Mouse (Mus musculus) heart, embryonic 10.5 days (tissue): Measurements from ENCODE around the gene Ccr4. TPM values are rescaled to one million over a fixed set of nuclear protein-coding genes. Genes with fewer than 3 reads are reported as not detected.

Experiments used
- DNase-seq: peaks from one replicate; pipeline ENCODE4 v3.0.0-alpha.2; 2017; ENCODE audit warnings: low spot score
- H3K27ac ChIP-seq: fragments of 300-500 bp; sonication (generic); 2 replicates; pipeline ENCODE4 v1.5.1; 2016; ENCODE audit warnings: mild to moderate bottlenecking
- H3K27me3 ChIP-seq: fragments of 300-500 bp; sonication (generic); 2 replicates; pipeline ENCODE4 v1.6.1; 2016; ENCODE audit warnings: mild to moderate bottlenecking; ENCODE audit not compliant: poor library complexity, insufficient read depth, severe bottlenecking
- H3K36me3 ChIP-seq: fragments of 300-500 bp; sonication (generic); 2 replicates; pipeline ENCODE4 v1.6.1; 2016; ENCODE audit warnings: mild to moderate bottlenecking, moderate library complexity
- H3K4me1 ChIP-seq: fragments of 300-500 bp; sonication (generic); 2 replicates; pipeline ENCODE4 v1.6.1; 2016; ENCODE audit warnings: mild to moderate bottlenecking
- H3K4me3 ChIP-seq: fragments of 300-500 bp; sonication (generic); 2 replicates; pipeline ENCODE4 v1.5.1; 2016; ENCODE audit warnings: mild to moderate bottlenecking, moderate library complexity
- H3K9me3 ChIP-seq: fragments of 300-500 bp; sonication (generic); 2 replicates; pipeline ENCODE4 v1.6.1; 2016; ENCODE audit warnings: mild to moderate bottlenecking, moderate library complexity
- WGBS: fragments of 180-500 bp; shearing (Covaris S2); methylation state at CpG from one replicate; pipeline ENCODE4 v1.1.7; 2016; 5-methylcytosine and 5-hydroxymethylcytosine counted together
- polyA plus RNA-seq: library from polyadenylated mRNA; unstranded; fragments of >200 nt; fragmentation: Nextera tagmentation; extraction: Ambion mirVana; gene quantifications from 2 replicates; pipeline ENCODE4 v1.2.1, GENCODE M21; 2016

Gene Ccr4
- polyA plus RNA-seq, result not detected in 2 replicates

GRCm38 (mm10) chr9:114504816-114505215 lies at the start of gene Ccr4:
Gene Ccr4 (minus strand): TSS chr9:114504916.
- WGBS, result 91% methylated on average over 9 of the region's 9 CpGs
- H3K27me3 ChIP-seq, result no peaks in the 10 kb centered on the region
- H3K36me3 ChIP-seq, result peaks cover 29% of the 10 kb centered on the region
- DNase-seq, result no peak
- H3K27ac ChIP-seq, result no peak within 1 kb of the TSS
- H3K4me3 ChIP-seq, result no peak within 1 kb of the TSS
- peaks cover 12% of the 10 kb centered on the region for H3K4me1 ChIP-seq
- H3K9me3 ChIP-seq, result no peaks in the 10 kb centered on the region

GRCm38 (mm10) chr9:114553828-114554227 lies 49.1 kb upstream of the Ccr4 start:
- DNase-seq, result no peak
- Histone ChIP-seq H3K4me1 (peaks cover 73% of the 10 kb centered on the region), H3K27ac (peak overlapping the region; percentile 43; the same call in 1 of the 2 replicates), H3K36me3 (no peaks in the 10 kb centered on the region), H3K9me3 (no peaks in the 10 kb centered on the region), H3K4me3 (no peak overlapping the region), H3K27me3 (no peaks in the 10 kb centered on the region)

- Histone ChIP-seq H3K36me3 (no peaks in the 10 kb centered on the region), H3K27me3 (no peaks in the 10 kb centered on the region), H3K9me3 (no peaks in the 10 kb centered on the region), H3K27ac (peak overlapping the region; percentile 59), H3K4me1 (peaks cover 80% of the 10 kb centered on the region), H3K4me3 (no peak overlapping the region)
- no peak for DNase-seq
- 22% methylated on average over 6 of the region's 6 CpGs for WGBS
Observed at GRCm38 (mm10) chr9:114550033-114550432, 45.3 kb upstream of the Ccr4 start.

GRCm38 (mm10) chr9:114549117-114549516 lies 44.4 kb upstream of the Ccr4 start:
- DNase-seq, result no peak
- Histone ChIP-seq H3K4me3 (no peak overlapping the region), H3K9me3 (no peaks in the 10 kb centered on the region), H3K27ac (peak overlapping the region; percentile 42; the same call in 1 of the 2 replicates), H3K4me1 (peaks cover 80% of the 10 kb centered on the region), H3K27me3 (no peaks in the 10 kb centered on the region), H3K36me3 (no peaks in the 10 kb centered on the region)
- WGBS, result 41% methylated on average over 5 of the region's 5 CpGs

- WGBS, result 44% methylated on average over 4 of the region's 4 CpGs
- no peaks in the 10 kb centered on the region for H3K9me3 ChIP-seq
- H3K4me3 ChIP-seq, result no peak overlapping the region
- no peaks in the 10 kb centered on the region for H3K27me3 ChIP-seq
- H3K36me3 ChIP-seq, result no peaks in the 10 kb centered on the region
- no peak for DNase-seq
- peak overlapping the region; percentile 76 for H3K27ac ChIP-seq
- H3K4me1 ChIP-seq, result peaks cover 80% of the 10 kb centered on the region
Observed at GRCm38 (mm10) chr9:114548496-114548895, 43.8 kb upstream of the Ccr4 start.

- DNase-seq, result no peak
Observed at GRCm38 (mm10) chr9:114547643-114548077, 42.9 kb upstream of the Ccr4 start.

GRCm38 (mm10) chr9:114546765-114547164 lies 42.0 kb upstream of the Ccr4 start:
- no peak for DNase-seq
- Histone ChIP-seq H3K36me3 (no peaks in the 10 kb centered on the region), H3K9me3 (no peaks in the 10 kb centered on the region), H3K27ac (peak overlapping the region; percentile 76), H3K27me3 (no peaks in the 10 kb centered on the region), H3K4me1 (peaks cover 88% of the 10 kb centered on the region), H3K4me3 (no peak overlapping the region)
- WGBS, result 50% methylated on average over 12 of the region's 12 CpGs

More at GRCm38 (mm10) chr9:114547643-114548077, 42.9 kb upstream of the Ccr4 start:
- Histone ChIP-seq H3K9me3 (no peaks in the 10 kb centered on the region), H3K27me3 (no peaks in the 10 kb centered on the region), H3K36me3 (no peaks in the 10 kb centered on the region), H3K27ac (peak overlapping the region; percentile 76), H3K4me1 (peaks cover 82% of the 10 kb centered on the region), H3K4me3 (no peak overlapping the region)
- 46% methylated on average over 6 of the region's 6 CpGs for WGBS

GRCm38 (mm10) chr9:114544754-114545393 lies 40.2 kb upstream of the Ccr4 start:
- no peaks in the 10 kb centered on the region for H3K36me3 ChIP-seq
- peaks cover 92% of the 10 kb centered on the region for H3K4me1 ChIP-seq
- no peak overlapping the region for H3K4me3 ChIP-seq
- WGBS, result 49% methylated on average over 9 of the region's 9 CpGs
- no peaks in the 10 kb centered on the region for H3K27me3 ChIP-seq
- DNase-seq, result no peak
- H3K27ac ChIP-seq, result peak overlapping the region; percentile 75
- H3K9me3 ChIP-seq, result no peaks in the 10 kb centered on the region

GRCm38 (mm10) chr9:114543882-114544753 lies 39.4 kb upstream of the Ccr4 start:
- no peaks in the 10 kb centered on the region for H3K9me3 ChIP-seq
- no peaks in the 10 kb centered on the region for H3K27me3 ChIP-seq
- WGBS, result 61% methylated on average over 17 of the region's 17 CpGs
- H3K27ac ChIP-seq, result peak overlapping the region; percentile 12
- H3K36me3 ChIP-seq, result no peaks in the 10 kb centered on the region
- H3K4me3 ChIP-seq, result no peak overlapping the region
- DNase-seq, result no peak
- peaks cover 87% of the 10 kb centered on the region for H3K4me1 ChIP-seq

- Histone ChIP-seq H3K27ac (peak overlapping the region; percentile 78), H3K4me3 (no peak overlapping the region), H3K36me3 (no peaks in the 10 kb centered on the region), H3K9me3 (no peaks in the 10 kb centered on the region), H3K4me1 (peaks cover 87% of the 10 kb centered on the region), H3K27me3 (no peaks in the 10 kb centered on the region)
- DNase-seq, result peak; percentile 90
- 0% methylated on average over 1 of the region's 1 CpGs for WGBS
Observed at GRCm38 (mm10) chr9:114541279-114541741, 36.6 kb upstream of the Ccr4 start.

GRCm38 (mm10) chr9:114538996-114539563 lies 34.4 kb upstream of the Ccr4 start:
- 79% methylated on average over 7 of the region's 7 CpGs for WGBS
- Histone ChIP-seq H3K27me3 (no peaks in the 10 kb centered on the region), H3K4me3 (no peak overlapping the region), H3K27ac (0 out of 2 replicates have a peak overlapping the region, but pooled peaks have one; percentile 23), H3K36me3 (no peaks in the 10 kb centered on the region), H3K4me1 (peaks cover 79% of the 10 kb centered on the region), H3K9me3 (no peaks in the 10 kb centered on the region)
- DNase-seq, result no peak

GRCm38 (mm10) chr9:114536628-114537027 lies 31.9 kb upstream of the Ccr4 start:
- H3K36me3 ChIP-seq, result no peaks in the 10 kb centered on the region
- peak overlapping the region; percentile 86 for H3K27ac ChIP-seq
- H3K9me3 ChIP-seq, result no peaks in the 10 kb centered on the region
- peak overlapping the region; percentile 24 for H3K4me3 ChIP-seq
- WGBS, result 21% methylated on average over 2 of the region's 2 CpGs
- H3K27me3 ChIP-seq, result no peaks in the 10 kb centered on the region
- peak; percentile 87 for DNase-seq
- peaks cover 70% of the 10 kb centered on the region for H3K4me1 ChIP-seq
